Mouse (Mus musculus): ENCODE results near the gene Fkbp9. TPM values are rescaled to one million over a fixed set of nuclear protein-coding genes. Genes with fewer than 3 reads are reported as not detected.

Fkbp9 gene
- polyA plus RNA-seq, 1 experiment from 2014 or later: 61.7 TPM

DNA sequence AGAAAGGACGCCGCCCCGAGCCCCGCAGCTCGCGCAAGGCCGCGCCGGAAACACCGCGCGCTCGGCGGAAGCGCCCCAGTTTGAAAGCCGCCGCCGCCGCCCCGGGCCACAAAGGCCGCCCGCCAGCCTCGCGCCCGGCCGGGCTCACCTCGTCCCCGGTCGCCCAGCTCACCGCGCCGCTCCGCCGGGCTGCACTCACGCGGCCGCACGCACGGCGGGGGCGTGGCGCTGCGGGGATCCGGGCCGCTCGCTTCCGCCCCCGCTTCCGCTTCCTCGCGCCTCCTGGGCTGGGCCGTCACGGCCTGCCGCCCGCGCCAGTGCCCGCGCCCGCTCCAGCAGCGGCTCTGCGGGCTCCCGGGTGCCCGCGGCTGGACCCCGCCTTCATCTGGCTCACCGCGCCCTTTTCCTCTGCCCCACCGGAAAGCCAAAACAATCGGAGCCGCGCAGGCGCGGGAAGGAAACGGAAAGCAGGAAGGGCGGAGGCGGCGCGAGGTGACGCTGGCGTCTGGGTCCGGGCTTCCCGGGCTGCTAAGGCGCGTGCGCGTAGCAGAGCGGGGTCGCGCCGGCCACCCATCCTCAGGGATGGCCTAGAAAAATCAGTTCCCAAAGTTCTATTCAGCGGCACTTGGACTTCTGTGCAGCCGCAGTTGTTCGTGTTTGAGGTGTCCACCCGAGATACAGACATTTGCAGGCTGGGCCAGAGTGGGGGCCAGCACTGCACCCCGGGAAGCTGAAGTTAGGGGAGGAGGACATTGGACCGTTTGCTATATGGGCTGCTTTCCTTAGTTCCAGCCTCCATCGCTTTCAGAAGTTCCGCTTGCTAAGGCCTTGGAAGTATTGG is 34.3 kb upstream of the Fkbp9 start, which contains the start of gene Kbtbd2:
Kbtbd2 (minus strand) TSS at position 503 of the 841 bp plus-strand sequence.
- Histone ChIP-seq H3K27ac (ENCODE audit: low read depth, low read length) (peak within 1 kb of the TSS; percentile 99), H3K9ac (ENCODE audit: low read length) (peak within 1 kb of the TSS; percentile 95), H3K4me1 (ENCODE audit: control insufficient read depth, insufficient read depth, low read length) (0 out of 2 replicates have a peak, but pooled peaks cover 2% of the 10 kb centered on the region), H3K4me2 (ENCODE audit: low read depth) (peak within 1 kb of the TSS; percentile 68), H3K9me3 (ENCODE audit: control insufficient read depth, low read length) (no peaks in the 10 kb centered on the region), H3K36me3 (ENCODE audit: control insufficient read depth, insufficient read depth, low read length) (no peaks in the 10 kb centered on the region), H3K27me3 (ENCODE audit: control insufficient read depth, insufficient read depth, low read length) (no peaks in the 10 kb centered on the region), H3K4me3 (ENCODE audit: low read depth, low read length) (peak within 1 kb of the TSS; percentile 66)
- DNase-seq (ENCODE audit: low spot score) (peak; percentile 94), ATAC-seq (ENCODE audit: insufficient read depth, low FRiP score, low TSS enrichment) (peak; percentile 95)
- WGBS: under 1% methylated on average over 73 of the region's 98 CpGs

DNA sequence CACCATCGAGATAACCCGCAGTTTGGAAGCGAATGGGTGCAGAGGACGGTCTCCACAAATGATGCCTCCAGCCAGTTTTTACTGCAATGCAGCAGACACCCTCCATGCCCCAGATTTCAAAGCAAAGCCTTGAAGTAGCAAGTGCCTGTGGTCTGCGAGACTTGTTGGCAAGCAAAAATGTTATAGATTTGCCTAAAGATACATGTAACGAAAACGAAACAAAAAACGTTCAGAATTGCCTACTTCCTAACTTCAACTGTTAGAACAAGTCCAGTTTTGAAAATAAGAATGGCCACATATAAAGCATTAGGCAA is 33.8 kb upstream of the Fkbp9 start:
- ATAC-seq (ENCODE audit: insufficient read depth, low FRiP score, low TSS enrichment) (no peak), DNase-seq (ENCODE audit: low spot score) (no peak)
- H3K27ac ChIP-seq (ENCODE audit: low read depth, low read length): peak overlapping the region; percentile 99
- no peaks in the 10 kb centered on the region for H3K27me3 ChIP-seq (ENCODE audit: control insufficient read depth, insufficient read depth, low read length)
- 18% methylated on average over 8 of the region's 8 CpGs for WGBS
- 0 out of 2 replicates have a peak, but pooled peaks cover 2% of the 10 kb centered on the region for H3K4me1 ChIP-seq (ENCODE audit: control insufficient read depth, insufficient read depth, low read length)
- no peaks in the 10 kb centered on the region for H3K9me3 ChIP-seq (ENCODE audit: control insufficient read depth, low read length)
- H3K36me3 ChIP-seq (ENCODE audit: control insufficient read depth, insufficient read depth, low read length): no peaks in the 10 kb centered on the region
- H3K4me3 ChIP-seq (ENCODE audit: low read depth, low read length): peak overlapping the region; percentile 66
- H3K4me2 ChIP-seq (ENCODE audit: low read depth): peak overlapping the region; percentile 68
- peak overlapping the region; percentile 95 for H3K9ac ChIP-seq (ENCODE audit: low read length)

DNA sequence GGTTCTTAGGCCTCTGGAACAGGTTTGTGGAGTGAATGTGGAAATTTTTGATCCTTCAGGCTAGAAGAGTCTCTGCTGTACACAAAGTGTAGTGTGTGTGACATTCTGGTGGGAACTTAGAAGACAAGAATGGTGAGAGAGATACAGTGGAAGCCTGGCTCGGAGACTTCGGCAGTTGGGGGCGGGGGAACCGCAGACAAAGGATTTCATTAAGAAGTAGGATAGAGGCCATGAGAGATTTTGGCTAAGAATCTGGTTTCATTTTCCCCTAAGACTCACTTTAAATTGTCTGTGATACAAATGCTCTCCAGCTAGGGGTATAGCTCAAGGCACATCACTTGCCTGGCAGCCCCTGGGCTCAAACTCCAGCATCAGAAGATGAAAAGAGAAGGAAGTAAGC is 26.8 kb upstream of the Fkbp9 start:
- H3K36me3 ChIP-seq (ENCODE audit: control insufficient read depth, insufficient read depth, low read length): no peaks in the 10 kb centered on the region
- no peak overlapping the region for H3K4me2 ChIP-seq (ENCODE audit: low read depth)
- DNase-seq (ENCODE audit: low spot score) (no peak), ATAC-seq (ENCODE audit: insufficient read depth, low FRiP score, low TSS enrichment) (no peak)
- WGBS: 88% methylated on average over 4 of the region's 4 CpGs
- H3K9ac ChIP-seq (ENCODE audit: low read length): no peak overlapping the region
- no peaks in the 10 kb centered on the region for H3K27me3 ChIP-seq (ENCODE audit: control insufficient read depth, insufficient read depth, low read length)
- H3K27ac ChIP-seq (ENCODE audit: low read depth, low read length): no peak overlapping the region
- no peaks in the 10 kb centered on the region for H3K4me1 ChIP-seq (ENCODE audit: control insufficient read depth, insufficient read depth, low read length)
- H3K4me3 ChIP-seq (ENCODE audit: low read depth, low read length): no peak overlapping the region
- H3K9me3 ChIP-seq (ENCODE audit: control insufficient read depth, low read length): no peaks in the 10 kb centered on the region

DNA sequence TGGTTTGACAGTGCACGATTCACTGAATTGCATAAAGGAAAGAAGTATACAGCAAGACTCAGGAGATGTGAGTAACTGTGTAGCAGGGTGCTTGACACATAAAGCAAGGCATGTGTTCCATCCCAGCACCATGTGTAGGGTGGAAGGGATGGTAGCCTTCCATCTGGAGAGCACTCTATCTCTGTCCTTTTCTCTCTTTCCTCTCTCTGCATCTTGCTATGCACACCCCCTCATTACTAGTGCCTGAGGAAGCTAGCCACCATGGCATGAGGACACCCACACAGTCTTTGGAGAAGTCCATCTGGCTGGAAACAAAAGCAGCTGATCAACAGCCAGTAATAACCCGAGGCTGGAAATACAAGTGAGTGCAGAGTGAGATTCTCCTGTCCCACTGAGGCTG is 25.7 kb upstream of the Fkbp9 start:
- 80% methylated on average over 2 of the region's 2 CpGs for WGBS
- Histone ChIP-seq H3K4me1 (ENCODE audit: control insufficient read depth, insufficient read depth, low read length) (no peaks in the 10 kb centered on the region), H3K27ac (ENCODE audit: low read depth, low read length) (no peak overlapping the region), H3K4me2 (ENCODE audit: low read depth) (no peak overlapping the region), H3K27me3 (ENCODE audit: control insufficient read depth, insufficient read depth, low read length) (no peaks in the 10 kb centered on the region), H3K9ac (ENCODE audit: low read length) (no peak overlapping the region), H3K4me3 (ENCODE audit: low read depth, low read length) (no peak overlapping the region), H3K9me3 (ENCODE audit: control insufficient read depth, low read length) (no peaks in the 10 kb centered on the region), H3K36me3 (ENCODE audit: control insufficient read depth, insufficient read depth, low read length) (no peaks in the 10 kb centered on the region)
- no peak for ATAC-seq (ENCODE audit: insufficient read depth, low FRiP score, low TSS enrichment)
- no peak for DNase-seq (ENCODE audit: low spot score)

DNA sequence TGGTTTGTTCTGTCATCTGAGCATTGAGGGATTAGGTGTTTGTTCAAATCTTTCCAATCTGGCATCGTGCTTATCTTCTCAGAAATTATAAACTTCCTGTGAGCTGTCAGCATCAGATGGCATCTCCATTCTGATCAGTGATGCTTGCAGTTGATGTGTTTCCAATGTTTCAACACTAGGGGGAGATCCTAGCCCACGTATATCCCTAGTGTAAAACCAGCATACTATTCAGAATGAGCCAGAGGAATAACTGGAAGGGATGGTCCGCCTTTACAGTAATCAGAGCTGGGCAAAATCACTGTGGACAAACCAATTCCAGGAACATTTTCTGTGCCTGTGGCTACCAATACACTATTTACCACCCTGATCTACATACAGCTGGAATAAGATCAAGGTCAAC is 23.2 kb upstream of the Fkbp9 start:
- Histone ChIP-seq H3K9me3 (ENCODE audit: control insufficient read depth, low read length) (no peaks in the 10 kb centered on the region), H3K4me1 (ENCODE audit: control insufficient read depth, insufficient read depth, low read length) (no peaks in the 10 kb centered on the region), H3K36me3 (ENCODE audit: control insufficient read depth, insufficient read depth, low read length) (no peaks in the 10 kb centered on the region), H3K4me3 (ENCODE audit: low read depth, low read length) (no peak overlapping the region), H3K9ac (ENCODE audit: low read length) (no peak overlapping the region), H3K27me3 (ENCODE audit: control insufficient read depth, insufficient read depth, low read length) (no peaks in the 10 kb centered on the region), H3K4me2 (ENCODE audit: low read depth) (no peak overlapping the region), H3K27ac (ENCODE audit: low read depth, low read length) (no peak overlapping the region)
- ATAC-seq (ENCODE audit: insufficient read depth, low FRiP score, low TSS enrichment): peak; percentile 83
- WGBS: 18% methylated on average over 3 of the region's 3 CpGs
- peak; percentile 33 for DNase-seq (ENCODE audit: low spot score)

DNA sequence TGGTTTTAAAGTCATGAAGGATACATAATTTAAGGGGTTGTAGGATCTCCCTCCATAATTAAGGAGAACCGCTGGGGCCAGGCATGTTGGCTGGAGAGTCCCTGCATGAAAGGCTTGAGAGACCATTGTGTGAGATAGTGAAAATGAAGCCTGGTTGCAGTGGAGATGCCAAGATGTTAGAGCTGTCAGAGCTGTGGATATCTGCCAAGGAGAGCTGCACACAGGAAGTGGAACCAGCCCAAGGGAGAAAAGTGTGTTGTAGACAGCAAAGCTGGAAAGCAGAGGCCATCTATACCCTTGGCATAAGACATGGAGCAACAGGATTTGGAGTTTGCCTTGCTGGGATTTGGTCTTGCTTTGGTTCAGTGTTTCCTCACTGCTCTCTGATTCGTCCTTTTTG is 18.5 kb upstream of the Fkbp9 start:
- ATAC-seq (ENCODE audit: insufficient read depth, low FRiP score, low TSS enrichment) (no peak), DNase-seq (ENCODE audit: low spot score) (no peak)
- Histone ChIP-seq H3K9ac (ENCODE audit: low read length) (no peak overlapping the region), H3K9me3 (ENCODE audit: control insufficient read depth, low read length) (no peaks in the 10 kb centered on the region), H3K36me3 (ENCODE audit: control insufficient read depth, insufficient read depth, low read length) (no peaks in the 10 kb centered on the region), H3K4me2 (ENCODE audit: low read depth) (no peak overlapping the region), H3K4me3 (ENCODE audit: low read depth, low read length) (no peak overlapping the region), H3K27me3 (ENCODE audit: control insufficient read depth, insufficient read depth, low read length) (no peaks in the 10 kb centered on the region), H3K4me1 (ENCODE audit: control insufficient read depth, insufficient read depth, low read length) (no peaks in the 10 kb centered on the region), H3K27ac (ENCODE audit: low read depth, low read length) (no peak overlapping the region)
- 64% methylated on average over 2 of the region's 2 CpGs for WGBS

DNA sequence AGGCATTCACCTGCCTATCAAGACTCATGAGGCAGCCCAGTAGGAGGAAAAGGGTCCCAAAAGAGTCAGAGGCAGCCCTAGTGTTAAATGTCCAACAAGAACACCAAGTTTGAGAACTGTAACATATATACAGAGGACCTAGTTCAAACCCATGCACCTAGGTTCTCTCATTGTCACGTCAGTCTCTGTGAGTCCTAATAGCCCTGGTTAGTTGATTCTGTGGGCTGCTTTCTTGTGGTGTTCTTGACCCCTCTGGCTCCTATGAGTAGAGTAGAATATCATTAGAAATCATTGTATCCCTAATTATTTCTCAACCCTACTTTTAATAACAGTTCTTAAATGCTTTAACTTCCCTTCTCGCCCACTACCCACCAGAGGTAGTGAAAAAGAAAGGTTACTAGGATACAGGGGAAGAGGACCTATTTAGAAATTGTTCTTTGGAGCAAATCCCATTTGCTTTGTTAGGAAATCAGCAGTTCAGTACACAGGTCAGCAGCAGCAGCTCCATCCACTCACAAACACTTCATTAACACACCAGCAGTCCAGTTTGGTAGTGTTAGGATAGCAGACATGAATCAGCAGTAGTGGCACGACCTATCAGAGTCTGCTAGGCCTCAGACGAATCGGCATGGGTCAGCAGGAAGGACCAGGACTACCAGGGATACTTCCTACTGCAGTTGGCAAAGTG is 13.3 kb upstream of the Fkbp9 start:
- Histone ChIP-seq H3K9me3 (ENCODE audit: control insufficient read depth, low read length) (no peaks in the 10 kb centered on the region), H3K9ac (ENCODE audit: low read length) (no peak overlapping the region), H3K27me3 (ENCODE audit: control insufficient read depth, insufficient read depth, low read length) (no peaks in the 10 kb centered on the region), H3K4me2 (ENCODE audit: low read depth) (no peak overlapping the region), H3K4me3 (ENCODE audit: low read depth, low read length) (no peak overlapping the region), H3K4me1 (ENCODE audit: control insufficient read depth, insufficient read depth, low read length) (no peaks in the 10 kb centered on the region), H3K36me3 (ENCODE audit: control insufficient read depth, insufficient read depth, low read length) (no peaks in the 10 kb centered on the region), H3K27ac (ENCODE audit: low read depth, low read length) (no peak overlapping the region)
- 85% methylated on average over 5 of the region's 5 CpGs for WGBS
- ATAC-seq (ENCODE audit: insufficient read depth, low FRiP score, low TSS enrichment) (no peak), DNase-seq (ENCODE audit: low spot score) (no peak)

DNA sequence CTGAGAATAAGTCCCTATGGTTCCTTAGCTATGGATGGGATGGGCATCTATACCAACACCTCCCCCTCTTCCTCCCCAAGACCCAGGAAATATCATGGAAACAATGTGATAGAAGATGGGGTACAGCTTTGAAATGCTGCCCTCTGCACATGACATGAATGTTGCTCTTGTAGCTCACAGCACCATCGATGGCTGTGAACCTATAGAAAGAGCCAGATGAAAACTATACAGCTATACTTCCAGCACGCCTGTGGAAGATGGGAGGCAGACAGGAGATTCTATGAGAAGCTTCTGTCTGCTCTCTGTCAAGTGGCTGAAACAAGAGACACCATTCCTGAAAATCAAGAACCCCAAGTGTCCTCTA is 12.8 kb upstream of the Fkbp9 start:
- Histone ChIP-seq H3K9ac (ENCODE audit: low read length) (no peak overlapping the region), H3K9me3 (ENCODE audit: control insufficient read depth, low read length) (no peaks in the 10 kb centered on the region), H3K4me1 (ENCODE audit: control insufficient read depth, insufficient read depth, low read length) (no peaks in the 10 kb centered on the region), H3K27ac (ENCODE audit: low read depth, low read length) (no peak overlapping the region), H3K36me3 (ENCODE audit: control insufficient read depth, insufficient read depth, low read length) (no peaks in the 10 kb centered on the region), H3K4me2 (ENCODE audit: low read depth) (no peak overlapping the region), H3K27me3 (ENCODE audit: control insufficient read depth, insufficient read depth, low read length) (no peaks in the 10 kb centered on the region), H3K4me3 (ENCODE audit: low read depth, low read length) (no peak overlapping the region)
- DNase-seq (ENCODE audit: low spot score) (no peak), ATAC-seq (ENCODE audit: insufficient read depth, low FRiP score, low TSS enrichment) (no peak)
- 93% methylated on average over 2 of the region's 2 CpGs for WGBS

DNA sequence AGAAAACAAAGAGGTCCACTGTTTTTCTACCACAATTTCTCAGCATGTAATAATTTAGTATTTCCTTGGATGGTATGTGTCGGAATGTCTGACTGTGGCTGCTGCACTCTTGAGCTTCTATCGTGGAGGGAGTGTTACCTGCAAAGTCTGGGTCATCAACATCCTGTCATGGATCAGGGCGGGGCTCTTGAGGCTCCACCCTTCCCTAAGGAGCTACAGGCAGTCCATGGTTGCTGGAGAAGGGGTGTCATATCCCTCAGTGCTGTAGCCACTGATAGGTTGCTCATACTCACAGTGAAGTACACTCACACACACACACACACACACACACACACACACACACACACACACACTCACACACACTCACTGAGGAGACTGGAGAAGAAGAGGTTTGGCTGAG is 6.2 kb upstream of the Fkbp9 start:
- WGBS: 58% methylated on average over 3 of the region's 3 CpGs
- no peak overlapping the region for H3K4me2 ChIP-seq (ENCODE audit: low read depth)
- H3K4me3 ChIP-seq (ENCODE audit: low read depth, low read length): no peak overlapping the region
- ATAC-seq (ENCODE audit: insufficient read depth, low FRiP score, low TSS enrichment): no peak
- H3K9ac ChIP-seq (ENCODE audit: low read length): no peak overlapping the region
- H3K27me3 ChIP-seq (ENCODE audit: control insufficient read depth, insufficient read depth, low read length): no peaks in the 10 kb centered on the region
- DNase-seq (ENCODE audit: low spot score): no peak
- H3K27ac ChIP-seq (ENCODE audit: low read depth, low read length): no peak overlapping the region
- H3K9me3 ChIP-seq (ENCODE audit: control insufficient read depth, low read length): no peaks in the 10 kb centered on the region
- no peaks in the 10 kb centered on the region for H3K36me3 ChIP-seq (ENCODE audit: control insufficient read depth, insufficient read depth, low read length)
- no peaks in the 10 kb centered on the region for H3K4me1 ChIP-seq (ENCODE audit: control insufficient read depth, insufficient read depth, low read length)

All from neural tube, embryonic 11.5 days (tissue).